Mouse (Mus musculus) spleen, adult 10 weeks (tissue): ENCODE measurements around the gene Skor1. TPM values are rescaled to one million over a fixed set of nuclear protein-coding genes. Genes with fewer than 3 reads are reported as not detected.

Source experiments
- polyA plus RNA-seq: library from polyadenylated mRNA; stranded (reverse); fragments of 350-450 nt; fragmentation: Illumina TruSeq; extraction: RNeasy Lipid Tissue Mini Kit (QIAGEN cat#74804); gene quantifications from one replicate; pipeline ENCODE4 v1.2.3, GENCODE M21; 2015; ENCODE audit warnings: low replicate concordance; ENCODE audit not compliant: insufficient read depth

Gene Skor1
- polyA plus RNA-seq: not detected

DNA sequence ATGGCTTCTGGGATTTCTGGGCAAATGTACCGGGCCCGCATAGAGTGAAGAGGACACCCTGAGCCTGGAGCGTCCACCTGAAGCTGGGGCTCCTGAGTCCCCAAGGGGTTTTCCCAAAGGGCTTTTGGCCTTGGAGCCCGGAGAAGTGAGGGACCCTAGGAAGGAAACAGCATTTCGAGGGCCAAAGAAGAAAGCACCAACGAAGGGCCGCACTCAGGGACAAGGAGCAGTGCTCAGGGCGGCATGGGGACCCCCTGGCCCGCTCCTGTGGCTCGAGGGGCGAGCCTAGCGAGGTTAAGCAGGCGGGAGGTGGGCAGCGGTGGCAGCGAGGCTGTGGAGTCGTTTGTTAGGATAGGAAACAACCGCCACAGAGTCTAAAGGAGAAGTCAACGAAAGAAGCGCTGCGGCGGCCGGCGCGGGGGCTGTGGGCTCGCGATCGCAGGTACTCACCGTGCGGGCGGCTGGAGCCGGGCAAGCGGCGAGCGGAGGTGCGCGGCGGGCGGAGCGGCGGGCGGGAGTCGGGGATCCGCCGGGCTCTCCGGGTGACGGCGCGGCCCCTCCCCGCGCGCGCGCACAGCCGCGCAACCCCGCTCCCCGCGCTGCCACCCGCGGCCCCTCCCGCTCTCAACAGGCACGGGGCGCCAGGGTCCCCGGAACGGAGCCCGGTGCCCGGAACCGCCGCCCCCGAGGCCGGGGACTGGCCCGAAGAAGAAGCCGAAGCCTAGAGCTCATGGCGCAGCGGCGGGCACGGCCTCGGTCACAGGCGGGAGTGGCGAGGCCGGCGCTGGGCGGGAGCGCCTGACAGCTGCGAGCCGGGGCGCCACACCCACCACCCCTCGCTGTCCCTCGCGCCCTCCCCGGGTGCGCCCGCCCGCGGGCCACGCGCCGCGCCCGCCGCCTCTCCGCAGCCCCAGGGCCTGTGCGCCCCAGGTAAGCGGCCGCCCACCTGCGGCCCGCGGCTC is at the start of gene Skor1:
Gene Skor1, minus strand, starts transcription at position 552 of the 962 bp plus-strand sequence.

Other genes with a start within 250 kb of the Skor1 start
- 72.5 TPM for gene Pias1, start 161.0 kb downstream of the Skor1 start, polyA plus RNA-seq
- gene Map2k5, start 228.9 kb upstream of the Skor1 start, polyA plus RNA-seq: 15.4 TPM